10 mouse cellular contexts compared by ENCODE assay signal in the genomic region with DNA sequence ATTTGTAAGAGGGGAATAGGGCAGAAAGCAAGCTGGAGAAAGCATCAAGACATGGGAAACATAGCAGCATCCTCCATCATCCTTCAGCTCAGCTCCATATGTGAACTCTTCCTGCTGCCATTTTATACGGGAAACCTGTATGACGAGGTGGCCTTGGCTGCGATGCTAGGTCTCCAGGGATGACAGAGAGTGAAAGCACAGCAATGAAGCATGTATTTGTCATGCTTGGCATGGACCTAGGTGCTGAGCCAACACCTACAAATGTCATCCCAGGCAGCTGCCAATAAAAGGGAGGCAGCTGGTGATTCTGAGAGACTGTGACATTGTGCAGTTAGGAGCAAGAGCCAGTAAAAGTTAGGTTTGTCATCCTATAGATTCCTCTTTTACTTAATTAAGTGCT.
"Had no signal": no experiment of that assay in that cellular context is flagged by ENCODE, and none has a peak within 500 bp of the region (broad histone marks: within the 10 kb centered on the region; RNA-seq: fewer than 3 reads in every experiment).

No protein-coding gene starts in this region.

- ATAC-seq: liver, embryonic 12.5 days had no signal

- DNase-seq: kidney, postnatal 25 days; lung, embryonic 14.5 days; lung, postnatal 10 days; lung, postnatal 4 days; midbrain, embryonic 14.5 days; right cerebral cortex, postnatal 4 days; spleen, adult 18-20 months; thymus, adult 2 months; thymus, postnatal 36 days had no signal
